Comparison of ENCODE assay signal across 29 mouse cellular contexts in genomic region chr1:127610378-127610777, GRCm38 (mm10).
A peak's percentile ranks its signal among the peaks of the same experiment; 100 is the strongest.
DNase-seq lines count a peak whose midpoint lies in the region; ATAC-seq lines count a peak whose summit lies in the region.
"Had no signal": no experiment of that assay in that cellular context is flagged by ENCODE, and none has a peak within 500 bp of the region (broad histone marks: within the 10 kb centered on the region; RNA-seq: fewer than 3 reads in every experiment).

No protein-coding gene starts in this region.

- WGBS in heart, embryonic 12.5 days = 21% methylated on average over 3 of the region's 3 CpGs
- 23% methylated on average over 3 of the region's 3 CpGs for WGBS in lung, embryonic 15.5 days
- 95% methylated on average over 3 of the region's 3 CpGs for whole genome bisulfite sequencing in forebrain, embryonic 16.5 days

- H3K4me1 ChIP-seq in heart, embryonic 12.5 days (replicated peaks) = peaks cover 12% of the 10 kb centered on the region
- H3K4me1 ChIP-seq in lung, embryonic 15.5 days = peaks cover 17% of the 10 kb centered on the region; the same call in 1 of the 2 replicates
- no peaks in the 10 kb centered on the region for H3K4me1 ChIP-seq in forebrain, embryonic 16.5 days (replicated peaks; ENCODE audit: control insufficient read depth, insufficient read depth, low read length)
- H3K4me1 ChIP-seq: embryonic facial prominence, embryonic 10.5 days; embryonic facial prominence, embryonic 15.5 days; forebrain, embryonic 12.5 days; kidney, embryonic 15.5 days; limb, embryonic 12.5 days; liver, embryonic 15.5 days; midbrain, embryonic 10.5 days; midbrain, embryonic 15.5 days; neural tube, embryonic 15.5 days had no signal

- H3K4me2 ChIP-seq in heart, embryonic 12.5 days = peak overlapping the region; percentile 5; the same call in 1 of the 2 replicates
- no peak overlapping the region for H3K4me2 ChIP-seq in lung, embryonic 15.5 days
- H3K4me2 ChIP-seq in forebrain, embryonic 16.5 days (ENCODE audit: low read length) = no peak overlapping the region
- H3K4me2 ChIP-seq: embryonic facial prominence, embryonic 15.5 days; forebrain, embryonic 12.5 days; kidney, embryonic 15.5 days; limb, embryonic 12.5 days; liver, embryonic 15.5 days; midbrain, embryonic 15.5 days; neural tube, embryonic 15.5 days had no signal

- ATAC-seq in heart, embryonic 12.5 days (ENCODE audit: insufficient number of reproducible peaks, low FRiP score) = peak; percentile 29; the same call in 1 of the 2 replicates
- peak; percentile 73; the same call in 1 of the 2 replicates for ATAC-seq in lung, embryonic 15.5 days (ENCODE audit: borderline replicate concordance, extremely low read depth, low FRiP score, low TSS enrichment)
- peak; percentile 67 for ATAC-seq in megakaryocyte, adult 5-6 weeks (ENCODE audit: poor library complexity, severe bottlenecking)
- no peak for ATAC-seq in forebrain, embryonic 16.5 days
- ATAC-seq: hindbrain, embryonic 16.5 days; midbrain, embryonic 15.5 days had no signal

- H3K36me3 ChIP-seq in heart, embryonic 12.5 days = no peaks in the 10 kb centered on the region
- no peaks in the 10 kb centered on the region for H3K36me3 ChIP-seq in lung, embryonic 15.5 days
- no peaks in the 10 kb centered on the region for H3K36me3 ChIP-seq in forebrain, embryonic 16.5 days (ENCODE audit: control insufficient read depth, insufficient read depth)
- H3K36me3 ChIP-seq: embryonic facial prominence, embryonic 10.5 days; embryonic facial prominence, embryonic 15.5 days; forebrain, embryonic 12.5 days; kidney, embryonic 15.5 days; limb, embryonic 12.5 days; liver, embryonic 15.5 days; midbrain, embryonic 10.5 days; midbrain, embryonic 15.5 days; neural tube, embryonic 15.5 days had no signal

- peak overlapping the region; percentile 57; the same call in 1 of the 2 replicates for H3K27ac ChIP-seq in heart, embryonic 12.5 days (ENCODE audit: poor library complexity, severe bottlenecking)
- no peak overlapping the region for H3K27ac ChIP-seq in lung, embryonic 15.5 days
- no peak overlapping the region for H3K27ac ChIP-seq in forebrain, embryonic 16.5 days (ENCODE audit: low read length)
- H3K27ac ChIP-seq: embryonic facial prominence, embryonic 10.5 days; embryonic facial prominence, embryonic 15.5 days; forebrain, embryonic 12.5 days; kidney, embryonic 15.5 days; layer of hippocampus, adult 2 months; left cerebral cortex, adult 2 months; limb, embryonic 12.5 days; liver, embryonic 15.5 days; midbrain, embryonic 10.5 days; midbrain, embryonic 15.5 days; neural tube, embryonic 15.5 days had no signal

- no peaks in the 10 kb centered on the region for H3K9me3 ChIP-seq in heart, embryonic 12.5 days (replicated peaks)
- no peaks in the 10 kb centered on the region for H3K9me3 ChIP-seq in lung, embryonic 15.5 days
- no peaks in the 10 kb centered on the region for H3K9me3 ChIP-seq in forebrain, embryonic 16.5 days (ENCODE audit: control insufficient read depth, low read length)
- H3K9me3 ChIP-seq: embryonic facial prominence, embryonic 10.5 days; embryonic facial prominence, embryonic 15.5 days; forebrain, embryonic 12.5 days; kidney, embryonic 15.5 days; limb, embryonic 12.5 days; liver, embryonic 15.5 days; midbrain, embryonic 10.5 days; midbrain, embryonic 15.5 days; neural tube, embryonic 15.5 days had no signal

- H3K4me3 ChIP-seq in heart, embryonic 12.5 days = no peak overlapping the region
- H3K4me3 ChIP-seq in lung, embryonic 15.5 days = no peak overlapping the region
- H3K4me3 ChIP-seq in forebrain, embryonic 16.5 days (replicated peaks; ENCODE audit: low read length) = no peak overlapping the region
- H3K4me3 ChIP-seq: embryonic facial prominence, embryonic 10.5 days; embryonic facial prominence, embryonic 15.5 days; forebrain, embryonic 12.5 days; kidney, embryonic 15.5 days; layer of hippocampus, adult 2 months; left cerebral cortex, adult 2 months; limb, embryonic 12.5 days; liver, embryonic 15.5 days; midbrain, embryonic 10.5 days; midbrain, embryonic 15.5 days; neural tube, embryonic 15.5 days had no signal

- DNase-seq in heart, adult 9 months (ENCODE audit: low spot score in 2 of 2) = no peak
- no peak for DNase-seq in lung, postnatal 14 days
- DNase-seq: adrenal gland, adult 2 months; adrenal gland, postnatal 36 days; B cell, adult 2 months; cerebellum, adult 2 months; cerebellum, postnatal 14 days; gastrocnemius, postnatal 10 days; kidney, adult 18-20 months; kidney, postnatal 25 days; lung, postnatal 36 days; retina, postnatal 1 day; right cerebral cortex, postnatal 14 days had no signal

- no peak overlapping the region for H3K9ac ChIP-seq in heart, embryonic 12.5 days
- no peak overlapping the region for H3K9ac ChIP-seq in lung, embryonic 15.5 days
- H3K9ac ChIP-seq in forebrain, embryonic 16.5 days (replicated peaks; ENCODE audit: low read depth, low read length) = no peak overlapping the region
- H3K9ac ChIP-seq: embryonic facial prominence, embryonic 15.5 days; forebrain, embryonic 12.5 days; kidney, embryonic 15.5 days; limb, embryonic 12.5 days; liver, embryonic 15.5 days; midbrain, embryonic 15.5 days; neural tube, embryonic 15.5 days had no signal

- no peaks in the 10 kb centered on the region for H3K27me3 ChIP-seq in heart, embryonic 12.5 days (replicated peaks)
- H3K27me3 ChIP-seq in lung, embryonic 15.5 days = peaks cover 3% of the 10 kb centered on the region; the same call in 1 of the 2 replicates
- H3K27me3 ChIP-seq in forebrain, embryonic 16.5 days (replicated peaks; ENCODE audit: control insufficient read depth, insufficient read depth, low read length) = no peaks in the 10 kb centered on the region
- H3K27me3 ChIP-seq: embryonic facial prominence, embryonic 15.5 days; forebrain, embryonic 12.5 days; kidney, embryonic 15.5 days; limb, embryonic 12.5 days; liver, embryonic 15.5 days; midbrain, embryonic 15.5 days; neural tube, embryonic 15.5 days had no signal
